Mouse (Mus musculus) MEL (cell line): ENCODE measurements around the gene Kpnb1. TPM values are rescaled to one million over a fixed set of nuclear protein-coding genes. Genes with fewer than 3 reads are reported as not detected.

ENCODE experiments used
- DNase-seq: peaks from one replicate; pipeline ENCODE4 v3.0.0; 2011; ENCODE audit warnings: low read depth, low spot score
- H3K27ac ChIP-seq: 2 replicates; pipeline ENCODE4 v1.5.1; 2012; ENCODE audit warnings: low read depth, mild to moderate bottlenecking, control low read depth, low read length, moderate library complexity; ENCODE audit not compliant: control insufficient read depth
- H3K27me3 ChIP-seq, 2 experiments: fragments of 150-350 bp in 1 of 2; sonication (generic) in 1 of 2; 2 replicates each; pipeline ENCODE4 v1.6.1; 2012; ENCODE audit warnings: low read length in 2 of 2, mild to moderate bottlenecking in 2 of 2, improper control_type of control experiment in 1 of 2, moderate library complexity in 1 of 2; ENCODE audit not compliant: insufficient read depth in 2 of 2, control insufficient read depth in 1 of 2
- H3K36me3 ChIP-seq, 2 experiments: 2 replicates each; pipeline ENCODE4 v1.6.1; 2012 to 2014; ENCODE audit warnings: low read length in 2 of 2, improper control_type of control experiment in 1 of 2, inconsistent platforms in 1 of 2, mild to moderate bottlenecking in 1 of 2; ENCODE audit not compliant: insufficient read depth in 2 of 2, control insufficient read depth in 1 of 2
- H3K4me1 ChIP-seq, 2 experiments: fragments of 150-350 bp in 1 of 2; sonication (generic) in 1 of 2; 2 replicates each; pipeline ENCODE4 v1.6.1; 2012; ENCODE audit warnings: low read length in 2 of 2, improper control_type of control experiment in 1 of 2, mild to moderate bottlenecking in 1 of 2; ENCODE audit not compliant: insufficient read depth in 2 of 2, control insufficient read depth in 1 of 2
- H3K4me3 ChIP-seq, 2 experiments: fragments of 150-350 bp in 1 of 2; sonication (generic) in 1 of 2; 2 replicates each; pipeline ENCODE4 v1.5.1; 2012; ENCODE audit warnings: low read depth in 2 of 2, low read length in 2 of 2, mild to moderate bottlenecking in 2 of 2, moderate library complexity in 2 of 2, control low read depth in 1 of 2, improper control_type of control experiment in 1 of 2; ENCODE audit not compliant: control insufficient read depth in 1 of 2, insufficient read depth in 1 of 2
- H3K79me2 ChIP-seq: 2 replicates; pipeline ENCODE4 v1.6.1; 2012; ENCODE audit warnings: mild to moderate bottlenecking, low read length, moderate library complexity; ENCODE audit not compliant: control insufficient read depth, poor library complexity, insufficient read depth
- H3K9ac ChIP-seq: 2 replicates; pipeline ENCODE4 v1.6.1; 2012; ENCODE audit warnings: low read depth, mild to moderate bottlenecking, control low read depth, low read length, moderate library complexity; ENCODE audit not compliant: control insufficient read depth, poor library complexity, severe bottlenecking
- H3K9me3 ChIP-seq: fragments of 150-350 bp; sonication (generic); replicated peaks from 2 replicates; pipeline ENCODE4 v1.6.1; 2012; ENCODE audit warnings: mild to moderate bottlenecking, low read length, improper control_type of control experiment, moderate library complexity; ENCODE audit not compliant: insufficient read depth
- CHD1 ChIP-seq: IDR thresholded peaks from 2 replicates; pipeline ENCODE4 v1.6.1; 2012; ENCODE audit warnings: low read depth, mild to moderate bottlenecking, inconsistent platforms, low read length, improper control_type of control experiment
- CHD2 ChIP-seq: IDR thresholded peaks from 2 replicates; pipeline ENCODE4 v1.6.1; 2011; ENCODE audit warnings: low read length, improper control_type of control experiment
- CTCF ChIP-seq, 3 experiments: IDR thresholded peaks in 2 of 3; conservative IDR thresholded peaks in 1 of 3; 2 replicates each; pipeline ENCODE4 v1.5.1; 2011 to 2012; ENCODE audit warnings: low read length in 3 of 3, low read depth in 2 of 3, mild to moderate bottlenecking in 2 of 3, improper control_type of control experiment in 1 of 3, inconsistent platforms in 1 of 3, mixed read lengths in 1 of 3, moderate library complexity in 1 of 3; ENCODE audit not compliant: control insufficient read depth in 1 of 3, insufficient read depth in 1 of 3, poor library complexity in 1 of 3, severe bottlenecking in 1 of 3
- ELF1 ChIP-seq: IDR thresholded peaks from 2 replicates; pipeline ENCODE4 v1.6.1; 2014; ENCODE audit warnings: low read depth, mild to moderate bottlenecking, inconsistent platforms, low read length, improper control_type of control experiment, moderate library complexity
- HCFC1 ChIP-seq: IDR thresholded peaks from 2 replicates; pipeline ENCODE4 v1.6.1; 2012; ENCODE audit warnings: low read depth, mild to moderate bottlenecking, inconsistent platforms, low read length, improper control_type of control experiment, moderate library complexity
- JUND ChIP-seq: IDR thresholded peaks from 2 replicates; pipeline ENCODE4 v1.6.1; 2011; ENCODE audit warnings: low read depth, mild to moderate bottlenecking, improper control_type of control experiment, low read length
- KAT2A ChIP-seq: conservative IDR thresholded peaks from 2 replicates; pipeline ENCODE4 v1.6.1; 2012; ENCODE audit warnings: low read depth, low read length, improper control_type of control experiment, inconsistent platforms
- MAZ ChIP-seq: IDR thresholded peaks from 2 replicates; pipeline ENCODE4 v1.6.1; 2012; ENCODE audit warnings: low read depth, mild to moderate bottlenecking, inconsistent platforms, low read length, improper control_type of control experiment
- MEF2A ChIP-seq: IDR thresholded peaks from 2 replicates; pipeline ENCODE4 v1.6.1; 2014; ENCODE audit warnings: low read depth, mild to moderate bottlenecking, inconsistent platforms, low read length, improper control_type of control experiment; ENCODE audit not compliant: poor library complexity, insufficient replicate concordance, severe bottlenecking; ENCODE audit errors: extremely low read depth
- MXI1 ChIP-seq: IDR thresholded peaks from 2 replicates; pipeline ENCODE4 v1.6.1; 2011; ENCODE audit warnings: mild to moderate bottlenecking, low read depth, low read length, improper control_type of control experiment
- MYB ChIP-seq: IDR thresholded peaks from 2 replicates; pipeline ENCODE4 v1.6.1; 2011; ENCODE audit warnings: mild to moderate bottlenecking, low read depth, low read length, improper control_type of control experiment
- MYC ChIP-seq: IDR thresholded peaks from 2 replicates; pipeline ENCODE4 v1.6.1; 2011; ENCODE audit warnings: low read depth, mild to moderate bottlenecking, low read length, improper control_type of control experiment, moderate library complexity
- NELFE ChIP-seq: IDR thresholded peaks from 2 replicates; pipeline ENCODE4 v1.6.1; 2011; ENCODE audit warnings: low read depth, low read length, improper control_type of control experiment
- POLR2AphosphoS2 ChIP-seq: IDR thresholded peaks from 2 replicates; pipeline ENCODE4 v1.6.1; 2011; ENCODE audit warnings: low read length, improper control_type of control experiment
- SMC3 ChIP-seq: IDR thresholded peaks from 2 replicates; pipeline ENCODE4 v1.6.1; 2011; ENCODE audit warnings: low read depth, low read length, improper control_type of control experiment
- TBP ChIP-seq: IDR thresholded peaks from 2 replicates; pipeline ENCODE4 v1.8.0; 2011; ENCODE audit warnings: low read depth, low read length, improper control_type of control experiment
- USF2 ChIP-seq, 2 experiments: IDR thresholded peaks; 2 replicates each; pipeline ENCODE4 v1.6.1; 2011 to 2012; ENCODE audit warnings: improper control_type of control experiment in 2 of 2, low read length in 2 of 2, borderline replicate concordance in 1 of 2, inconsistent platforms in 1 of 2, low read depth in 1 of 2, mild to moderate bottlenecking in 1 of 2; ENCODE audit not compliant: insufficient read depth in 1 of 2
- ZC3H11A ChIP-seq: IDR thresholded peaks from 2 replicates; pipeline ENCODE4 v1.6.1; 2012; ENCODE audit warnings: low read depth, mild to moderate bottlenecking, inconsistent platforms, low read length, improper control_type of control experiment
- ZMIZ1 ChIP-seq: IDR thresholded peaks from 2 replicates; pipeline ENCODE4 v1.6.1; 2012; ENCODE audit warnings: low read depth, mild to moderate bottlenecking, inconsistent platforms, low read length, improper control_type of control experiment, moderate library complexity
- ZNF384 ChIP-seq: IDR thresholded peaks from 2 replicates; pipeline ENCODE4 v1.6.1; 2012; ENCODE audit warnings: low read depth, mild to moderate bottlenecking, inconsistent platforms, low read length, improper control_type of control experiment
- polyA plus RNA-seq, 2 experiments: library from polyadenylated mRNA; stranded (reverse) in 1 of 2; unstranded in 1 of 2; fragments of >175 nt in 1 of 2; fragments of >200 nt in 1 of 2; gene quantifications; 2 replicates each; pipeline versions ENCODE4 v1.2.1 to v1.2.4; 2012; ENCODE audit warnings: low replicate concordance in 2 of 2, low read depth in 1 of 2; ENCODE audit not compliant: insufficient read length in 2 of 2, insufficient read depth in 1 of 2, missing spikeins in 1 of 2
- total RNA-seq: library from RNA; depleted of rRNA; stranded (reverse); fragments of 300-350 nt; gene quantifications from 2 replicates; pipeline ENCODE4 v1.2.3, GENCODE M21; 2012

The Kpnb1 gene
- total and polyA plus RNA-seq, 3 experiments = 237 to 463 (median 275) TPM

GRCm38 (mm10) chr11:97133270-97133669 lies 54.4 kb downstream of the Kpnb1 start:
- TF ChIP-seq JUND (no peak), CHD2 (no peak), ELF1 (no peak), ZC3H11A (no peak), MYC (no peak), USF2 (IDR thresholded peaks at IDR 0.05; ENCODE audit: borderline replicate concordance in 1 of 2, insufficient read depth in 1 of 2, low read depth in 1 of 2, low read length in 2 of 2) (no peak), ZMIZ1 (no peak), KAT2A (no peak), NELFE (no peak), MEF2A (no peak), CTCF (IDR thresholded peaks at IDR 0.05 in 2 of 3, conservative IDR thresholded peaks at IDR 0.05 in 1 of 3; ENCODE audit: control insufficient read depth in 1 of 3, insufficient read depth in 1 of 3, low read depth in 2 of 3, low read length in 3 of 3, poor library complexity in 1 of 3, severe bottlenecking in 1 of 3) (no peak), HCFC1 (no peak)
- Histone ChIP-seq H3K9me3 (no peaks in the 10 kb centered on the region), H3K79me2 (no peaks in the 10 kb centered on the region), H3K9ac (no peak overlapping the region), H3K4me1 (peaks cover 27 to 31% of the 10 kb centered on the region in 2 experiments), H3K36me3 (peaks cover 1 to 26% of the 10 kb centered on the region in 2 experiments; a peak in 3 of 4 replicates), H3K27me3 (no peaks in the 10 kb centered on the region), H3K4me3 (no peak overlapping the region), H3K27ac (no peak overlapping the region)
- no peak for DNase-seq

DNA sequence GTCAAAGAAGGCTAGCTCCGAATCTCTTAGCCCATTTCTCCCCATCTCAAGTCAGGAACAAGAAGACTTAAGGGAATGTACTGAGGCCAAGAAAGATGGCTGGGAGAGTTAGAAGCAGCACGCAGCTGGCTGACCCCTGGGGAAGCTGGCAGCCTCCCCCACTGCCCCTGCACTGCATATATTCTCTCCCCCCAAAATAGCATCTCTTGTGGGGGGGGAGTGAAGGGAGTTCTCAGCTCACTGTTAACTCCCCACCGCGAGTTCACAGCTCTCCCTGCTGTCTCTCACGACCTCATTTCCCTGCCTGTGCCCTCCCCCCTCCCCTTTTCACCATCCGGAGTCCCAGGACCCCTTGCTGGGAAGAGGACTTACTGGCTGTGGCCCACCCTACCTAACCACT lies 55.5 kb downstream of the Kpnb1 start:
- peaks cover 29 to 33% of the 10 kb centered on the region in 2 experiments for H3K4me1 ChIP-seq
- H3K79me2 ChIP-seq = no peaks in the 10 kb centered on the region; the same call in 1 of the 2 replicates
- H3K9me3 ChIP-seq = no peaks in the 10 kb centered on the region
- H3K27me3 ChIP-seq = no peaks in the 10 kb centered on the region
- no peak overlapping the region for H3K27ac ChIP-seq
- TF ChIP-seq MXI1 (no peak), ZC3H11A (no peak), MEF2A (no peak), USF2 (IDR thresholded peaks at IDR 0.05; ENCODE audit: borderline replicate concordance in 1 of 2, insufficient read depth in 1 of 2, low read depth in 1 of 2, low read length in 2 of 2) (no peak), POLR2AphosphoS2 (no peak), MYB (no peak), CHD2 (no peak), ZNF384 (no peak), MAZ (no peak), HCFC1 (no peak), ZMIZ1 (no peak), SMC3 (no peak), TBP (no peak), CHD1 (no peak)
- H3K4me3 ChIP-seq = no peak overlapping the region
- DNase-seq = no peak
- no peak overlapping the region for H3K9ac ChIP-seq
- peaks cover 0 to 28% of the 10 kb centered on the region in 2 experiments; a peak in 2 of 4 replicates for H3K36me3 ChIP-seq
